Mouse (Mus musculus) right cerebral cortex, adult 18-20 months (tissue): ENCODE results near the gene Tubg1.
A peak's percentile ranks its signal among the peaks of the same experiment; 100 is the strongest.

ENCODE experiments used
- DNase-seq: peaks from one replicate; pipeline ENCODE4 v3.0.0; 2022; ENCODE audit warnings: mixed read lengths

Gene Tubg1

DNA sequence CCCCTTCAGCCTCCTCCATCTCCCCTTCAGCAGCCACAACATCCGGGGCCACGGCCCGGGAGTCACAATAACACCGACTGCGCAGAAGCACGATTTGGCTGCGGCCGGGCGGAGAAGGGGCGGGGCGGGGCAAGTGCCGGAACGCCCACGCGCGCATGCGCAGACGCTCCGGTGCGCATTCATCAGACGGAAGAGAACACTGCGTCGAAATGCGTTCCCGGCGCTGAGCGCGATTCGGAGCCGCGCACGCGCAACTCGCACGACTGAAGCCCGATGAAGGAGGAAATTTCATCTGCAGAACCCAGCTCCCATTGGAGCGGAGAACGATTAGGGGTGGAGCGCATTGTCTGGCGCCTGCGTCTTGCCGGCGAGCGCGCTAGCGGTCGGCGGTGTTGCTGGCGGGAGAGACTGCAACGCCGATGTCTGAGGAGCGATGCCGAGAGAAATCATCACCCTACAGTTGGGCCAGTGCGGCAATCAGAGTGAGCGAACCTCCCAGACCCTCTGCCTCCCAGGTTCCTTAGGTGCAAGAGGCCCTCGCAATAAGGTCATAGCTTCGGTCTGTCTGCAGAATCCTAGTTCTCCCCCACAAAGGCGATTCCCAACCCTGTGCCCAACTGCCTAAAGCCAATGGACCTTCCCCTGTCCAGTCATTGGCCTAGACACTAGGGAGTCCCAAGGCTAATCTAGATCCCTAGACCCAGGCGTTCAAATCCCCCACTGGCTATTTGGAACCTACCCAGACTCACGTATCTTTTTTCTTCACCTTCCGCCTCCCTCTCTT is at the start of gene Tubg1, which contains the start of gene Retreg3:
TSS of gene Tubg1 (plus strand) at position 178 of the 784 bp plus-strand sequence.
TSS of gene Retreg3 (minus strand) at position 133 of the 784 bp plus-strand sequence.
- peak; percentile 99 for DNase-seq

DNA sequence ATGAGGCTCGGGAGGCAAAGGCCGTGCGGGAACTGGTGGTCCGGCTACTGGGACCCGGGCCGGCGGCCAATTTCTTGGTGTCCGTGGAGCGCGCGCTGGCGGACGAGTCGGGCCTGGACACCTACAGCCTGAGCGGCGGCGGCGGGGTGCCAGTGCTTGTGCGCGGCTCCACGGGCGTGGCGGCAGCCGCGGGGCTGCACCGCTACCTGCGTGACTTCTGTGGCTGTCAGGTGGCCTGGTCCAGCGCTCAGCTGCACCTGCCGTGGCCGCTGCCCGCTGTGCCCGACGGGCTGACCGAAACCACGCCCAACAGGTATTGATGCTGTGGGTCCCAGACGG is 49.6 kb upstream of the Tubg1 start:
- no peak for DNase-seq

DNA sequence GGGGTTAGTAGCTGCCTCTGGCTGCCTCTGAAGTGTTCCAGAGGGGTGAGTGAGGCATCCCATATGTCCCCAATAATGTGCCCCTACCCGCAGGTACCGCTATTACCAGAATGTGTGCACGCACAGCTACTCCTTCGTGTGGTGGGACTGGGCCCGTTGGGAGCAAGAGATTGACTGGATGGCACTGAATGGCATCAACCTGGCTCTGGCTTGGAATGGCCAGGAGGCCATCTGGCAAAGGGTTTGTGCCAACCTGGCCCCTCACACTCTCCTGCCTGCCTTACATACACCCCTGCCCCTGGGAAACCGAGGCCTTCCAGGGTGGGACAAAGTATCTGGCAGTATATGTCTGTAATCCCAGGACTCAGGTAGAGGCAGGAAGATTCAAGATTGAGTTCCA is 48.8 kb upstream of the Tubg1 start:
- no peak for DNase-seq

- no peak for DNase-seq
These were observed 47.8 kb upstream of the Tubg1 start for GRCm38 (mm10) chr11:101071810-101072428.

DNA sequence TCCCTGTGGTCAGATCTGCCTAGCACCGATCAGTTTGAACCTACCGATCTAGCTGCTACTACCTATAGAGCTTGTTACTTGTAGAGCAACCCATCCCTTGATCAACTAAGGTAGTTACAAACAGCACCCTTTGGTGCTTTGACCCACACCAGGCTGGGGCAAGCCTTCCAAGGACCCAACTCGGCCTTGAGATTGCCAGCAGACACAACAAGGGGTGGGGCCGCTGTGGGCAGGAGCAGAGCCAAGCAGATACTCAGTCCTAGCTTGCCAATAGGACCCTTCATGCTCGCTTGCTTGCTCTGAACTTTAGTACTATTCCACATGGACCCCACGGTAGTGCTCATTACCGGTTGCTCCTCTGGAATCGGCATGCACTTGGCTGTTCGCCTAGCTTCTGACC is 41.6 kb upstream of the Tubg1 start, which contains the start of gene Hsd17b1:
TSS of gene Hsd17b1 (plus strand) at position 291 of the 400 bp plus-strand sequence.
- no peak for DNase-seq

GRCm38 (mm10) chr11:101079746-101080145 is 40.0 kb upstream of the Tubg1 start:
- no peak for DNase-seq

- DNase-seq: no peak
These were observed 39.3 kb upstream of the Tubg1 start for GRCm38 (mm10) chr11:101080421-101080820.

DNA sequence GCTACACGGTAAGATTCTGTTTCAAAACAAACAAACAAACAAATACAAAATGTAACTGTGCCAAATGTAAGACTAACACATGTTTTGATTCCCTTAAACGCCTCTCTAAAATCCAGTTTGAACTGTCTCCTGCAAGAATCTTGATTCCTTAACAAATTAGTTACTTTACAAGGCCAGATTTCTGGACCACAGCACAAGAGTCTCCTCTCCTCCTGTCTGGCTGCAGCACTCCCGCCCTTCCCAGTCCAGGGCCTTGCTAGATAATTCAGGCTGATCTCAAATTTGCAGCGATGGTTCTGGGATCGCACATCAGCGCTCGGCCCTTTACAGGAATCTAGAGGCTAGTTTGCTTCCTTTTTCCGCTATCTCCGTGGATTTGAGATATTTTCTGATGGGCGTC is 38.1 kb upstream of the Tubg1 start:
- no peak for DNase-seq

DNA sequence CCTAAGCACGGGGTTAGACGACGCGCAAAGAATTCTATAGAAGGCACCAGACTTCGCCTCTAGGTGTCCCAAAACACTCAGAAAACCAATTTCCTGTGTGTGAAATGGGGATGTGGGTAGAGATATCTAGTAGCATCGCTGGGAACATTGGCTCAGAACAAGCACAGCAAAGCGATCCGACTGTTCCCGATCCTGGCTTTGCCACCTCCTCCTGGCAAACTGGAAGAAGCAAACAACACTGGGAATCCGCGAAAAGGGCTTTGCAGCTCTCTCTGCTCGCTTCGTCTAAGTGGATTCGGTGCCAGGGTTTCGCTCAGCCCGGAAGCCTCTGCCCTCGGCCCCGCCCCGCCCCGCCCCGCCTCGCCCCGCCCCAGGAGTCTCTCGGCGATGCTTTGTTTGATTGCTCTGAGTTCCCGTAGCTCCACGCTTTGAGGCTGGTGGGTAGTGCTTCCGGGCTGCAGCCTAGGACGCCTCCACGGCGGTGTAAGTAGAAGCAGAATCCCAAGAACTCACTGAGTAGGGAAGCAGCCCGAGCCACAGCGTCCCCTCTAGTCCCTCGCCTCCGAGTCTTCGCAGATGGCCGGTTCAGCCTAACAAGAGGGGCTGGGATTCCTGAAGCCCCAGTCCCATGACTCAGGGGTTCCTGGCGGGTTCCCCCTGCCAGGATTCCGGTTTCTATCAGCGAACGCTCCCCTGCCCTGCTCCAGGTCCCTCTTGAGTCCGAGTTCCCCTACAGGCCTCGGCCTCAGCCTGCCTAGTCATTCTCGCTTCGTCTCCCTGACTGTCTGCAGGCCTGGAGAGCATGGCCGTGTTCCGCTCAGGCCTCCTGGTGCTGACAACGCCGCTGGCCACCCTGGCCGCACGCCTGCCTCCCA is 37.3 kb upstream of the Tubg1 start, which contains the start of gene Coasy:
TSS of gene Coasy (plus strand) at position 358 of the 875 bp plus-strand sequence.
- DNase-seq: peak; percentile 96

DNA sequence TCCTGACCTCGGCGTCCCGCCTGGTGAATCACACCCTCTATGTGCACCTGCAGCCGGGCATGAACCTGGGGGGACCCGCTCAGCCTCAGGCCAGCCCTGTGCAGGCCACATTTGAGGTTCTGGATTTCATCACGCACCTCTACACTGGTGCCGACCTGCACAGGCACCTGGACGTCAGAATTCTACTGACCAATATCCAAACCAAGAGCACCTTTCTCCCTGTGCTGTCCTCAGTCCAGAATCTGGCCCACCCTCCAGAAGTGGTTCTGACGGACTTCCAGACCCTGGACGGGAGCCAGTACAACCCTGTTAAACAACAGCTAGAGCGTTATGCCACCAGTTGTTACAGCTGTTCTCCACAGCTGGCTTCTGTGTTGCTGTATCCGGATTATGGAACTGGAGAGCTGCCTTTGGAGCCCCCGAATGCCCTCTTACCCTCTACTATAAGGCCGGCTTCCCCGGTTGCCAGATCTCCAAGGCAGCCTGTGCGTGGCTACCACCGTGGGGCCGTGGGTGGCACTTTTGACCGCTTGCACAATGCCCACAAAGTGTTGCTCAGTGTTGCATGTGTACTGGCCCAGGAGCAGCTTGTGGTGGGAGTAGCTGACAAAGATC is 36.5 kb upstream of the Tubg1 start:
- DNase-seq: no peak

DNA sequence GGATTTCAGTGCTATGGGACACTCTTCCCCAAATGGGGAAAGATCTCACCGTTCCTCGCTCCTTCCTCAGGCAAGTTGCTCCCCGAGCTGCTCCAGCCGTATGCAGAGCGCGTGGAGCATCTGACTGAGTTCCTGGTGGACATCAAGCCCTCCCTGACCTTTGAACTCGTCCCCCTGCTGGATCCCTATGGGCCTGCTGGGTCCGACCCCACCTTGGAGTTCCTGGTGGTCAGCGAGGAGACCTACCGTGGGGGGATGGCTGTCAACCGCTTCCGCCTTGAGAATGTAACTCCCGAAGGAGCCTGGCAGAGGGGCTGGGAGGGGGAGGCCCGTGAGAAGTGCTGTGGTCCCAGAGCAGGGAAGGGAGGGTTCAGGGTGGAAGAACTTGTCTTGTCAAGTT is 35.5 kb upstream of the Tubg1 start:
- DNase-seq: no peak

DNA sequence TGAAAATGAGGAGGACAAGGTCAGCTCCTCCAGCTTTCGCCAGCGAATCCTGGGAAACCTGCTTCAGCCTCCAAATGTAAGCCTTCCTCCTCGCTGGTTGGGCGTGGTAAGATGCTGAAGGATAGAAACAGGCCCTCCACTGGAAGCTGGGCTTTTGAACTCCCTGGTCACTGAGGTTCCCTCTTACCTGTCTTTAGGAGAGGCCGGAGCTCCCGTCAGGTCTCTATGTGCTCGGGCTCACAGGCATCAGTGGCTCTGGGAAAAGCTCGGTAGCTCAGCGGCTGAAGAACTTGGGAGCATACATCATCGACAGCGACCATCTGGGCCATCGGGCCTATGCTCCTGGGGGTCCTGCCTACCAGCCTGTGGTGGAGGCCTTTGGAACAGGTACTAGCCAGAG is 34.9 kb upstream of the Tubg1 start:
- no peak for DNase-seq

- no peak for DNase-seq
These were observed 34.0 kb upstream of the Tubg1 start for GRCm38 (mm10) chr11:101085617-101086322.

DNA sequence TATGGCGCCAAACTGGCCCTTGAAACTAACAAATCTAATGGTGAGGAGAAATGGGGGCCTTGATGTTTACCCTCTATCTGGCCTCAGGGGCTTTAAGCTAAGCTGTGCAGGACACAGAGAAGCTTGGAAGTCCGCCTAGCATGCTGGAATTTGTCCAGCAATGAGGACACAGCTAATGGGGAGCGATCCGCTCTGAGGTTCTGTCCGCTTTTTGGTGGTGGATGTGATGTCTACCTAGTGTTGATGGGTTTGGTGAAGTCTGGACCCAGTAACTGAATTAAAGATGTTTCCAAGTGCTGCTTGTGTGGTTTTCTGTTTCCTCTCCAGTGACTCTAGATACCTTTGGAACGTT is 33.4 kb upstream of the Tubg1 start:
- no peak for DNase-seq

GRCm38 (mm10) chr11:101086756-101087681 is 32.7 kb upstream of the Tubg1 start, which contains the start of gene Mlx:
Gene Mlx (plus strand): TSS chr11:101087277.
- peak; percentile 95 for DNase-seq

GRCm38 (mm10) chr11:101087682-101088055 is 32.1 kb upstream of the Tubg1 start:
- DNase-seq: no peak

- DNase-seq: no peak
These were observed 29.8 kb upstream of the Tubg1 start for GRCm38 (mm10) chr11:101089931-101090330.

DNA sequence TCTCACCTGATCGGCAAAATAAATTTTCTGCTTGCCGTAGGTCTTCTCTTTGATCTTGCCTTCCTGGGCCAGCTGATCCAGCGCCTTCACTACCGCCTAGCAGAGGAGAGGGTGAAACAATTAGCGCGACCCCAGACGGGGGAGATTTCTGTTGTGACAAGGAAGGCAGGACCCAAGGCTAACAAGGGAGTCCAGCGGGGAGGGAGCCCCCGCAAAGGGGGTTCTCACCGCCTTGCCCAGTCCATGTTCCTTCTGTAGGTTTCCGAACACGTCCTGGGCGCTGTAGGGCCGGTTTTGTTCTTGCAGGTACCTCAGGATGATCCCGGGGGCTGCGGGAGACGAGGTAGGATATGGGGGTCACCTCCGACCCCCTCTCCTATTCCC is 24.8 kb upstream of the Tubg1 start:
- DNase-seq: no peak

- DNase-seq: peak; percentile 95
These were observed 24.3 kb upstream of the Tubg1 start, which contains the start of gene Psmc3ip for GRCm38 (mm10) chr11:101095314-101096024. Gene Psmc3ip (minus strand): TSS chr11:101095436.

GRCm38 (mm10) chr11:101098231-101098630 is 21.5 kb upstream of the Tubg1 start:
- no peak for DNase-seq
